Mouse (Mus musculus) liver, adult (tissue): ENCODE measurements around the gene Top2a.

Experiments
- GATA4 ChIP-seq: IDR thresholded peaks from 2 replicates; pipeline ENCODE4 v1.6.1; 2014; ENCODE audit warnings: mild to moderate bottlenecking, low read length; ENCODE audit not compliant: insufficient replicate concordance

Top2a gene

GRCm38 (mm10) chr11:99045159-99045889 lies 21.3 kb upstream of the Top2a start:
- TF ChIP-seq GATA4, result peak; percentile 42; the same call in 1 of the 2 replicates

- no peak for TF ChIP-seq GATA4
These were observed 20.3 kb upstream of the Top2a start for GRCm38 (mm10) chr11:99044306-99044705.

GRCm38 (mm10) chr11:99043632-99044031 lies 19.6 kb upstream of the Top2a start:
- no peak for TF ChIP-seq GATA4

GRCm38 (mm10) chr11:99042834-99043431 lies 18.9 kb upstream of the Top2a start:
- TF ChIP-seq GATA4, result no peak; the same call in 1 of the 2 replicates

GRCm38 (mm10) chr11:99041841-99042780 lies 18.1 kb upstream of the Top2a start:
- TF ChIP-seq GATA4, result peak; percentile 80

- TF ChIP-seq GATA4, result no peak
These were observed 17.2 kb upstream of the Top2a start, which contains the start of gene Igfbp4 for GRCm38 (mm10) chr11:99041051-99041729. Gene Igfbp4, plus strand, starts transcription at chr11:99041244.

GRCm38 (mm10) chr11:99040346-99040974 lies 16.5 kb upstream of the Top2a start:
- no peak for TF ChIP-seq GATA4

GRCm38 (mm10) chr11:99039782-99040181 lies 15.8 kb upstream of the Top2a start:
- TF ChIP-seq GATA4, result no peak

- no peak for TF ChIP-seq GATA4
These were observed 12.3 kb upstream of the Top2a start for GRCm38 (mm10) chr11:99036254-99036653.

- no peak for TF ChIP-seq GATA4
These were observed 11.4 kb upstream of the Top2a start for GRCm38 (mm10) chr11:99035350-99035749.

GRCm38 (mm10) chr11:99026899-99027440 lies 3.0 kb upstream of the Top2a start:
- TF ChIP-seq GATA4, result no peak

GRCm38 (mm10) chr11:99025878-99026277 lies 1.9 kb upstream of the Top2a start:
- no peak for TF ChIP-seq GATA4

- TF ChIP-seq GATA4, result no peak
These were observed 612 bp upstream of the Top2a start for GRCm38 (mm10) chr11:99024468-99025134.

GRCm38 (mm10) chr11:99023094-99023493 lies 895 bp downstream of the Top2a start:
- no peak for TF ChIP-seq GATA4
